Mouse (Mus musculus) hematopoietic multipotent progenitor cell, adult 10-12 weeks (in vitro differentiated cells): ENCODE results near the gene Olfr666. TPM values are rescaled to one million over a fixed set of nuclear protein-coding genes. Genes with fewer than 3 reads are reported as not detected.

ENCODE experiments used
- polyA plus RNA-seq: library from polyadenylated mRNA; stranded (reverse); fragments of >175 nt; gene quantifications from 2 replicates; pipeline ENCODE4 v1.2.3, GENCODE M21; 2012; ENCODE audit warnings: low replicate concordance

The Olfr666 gene
- polyA plus RNA-seq, result not detected in 2 replicates

DNA sequence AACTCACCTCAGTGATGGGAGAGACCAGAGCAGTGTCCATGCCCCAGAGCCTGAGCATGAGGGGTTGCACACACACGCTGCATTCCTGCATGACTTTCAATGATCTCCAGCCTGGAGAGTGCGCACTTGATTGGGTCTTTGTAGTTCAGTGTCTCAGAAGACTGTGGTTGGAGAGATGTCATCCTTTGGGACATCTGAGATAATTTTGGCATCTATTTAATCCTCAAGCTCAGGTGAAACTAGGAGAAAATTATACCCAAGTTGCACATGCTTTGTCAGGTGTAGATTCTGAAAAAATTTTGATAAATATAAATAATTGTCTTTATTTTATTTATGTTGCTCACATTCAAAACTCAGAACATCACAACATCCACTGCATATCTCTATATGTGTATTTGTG, at the start of gene Olfr666:
TSS of gene Olfr666 (minus strand) at position 101 of the 400 bp plus-strand sequence.

DNA sequence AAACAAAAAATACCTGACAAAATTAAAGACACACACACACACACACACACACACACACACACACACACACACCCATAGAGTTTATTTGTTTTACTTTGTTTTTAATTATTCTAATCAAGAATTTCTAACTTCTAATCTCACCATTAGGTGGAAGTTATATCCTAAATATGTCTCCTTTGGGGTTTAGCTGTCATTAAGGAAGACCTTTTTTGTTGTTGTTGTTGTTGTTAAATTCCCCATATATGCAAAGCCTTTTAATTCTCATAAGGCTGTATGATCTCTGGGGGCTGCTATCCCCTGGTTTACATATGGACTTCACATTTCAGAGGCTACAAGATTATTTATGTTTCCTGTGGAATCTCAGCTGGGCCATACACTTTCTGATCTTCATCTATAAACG, 38.2 kb upstream of the Olfr666 start, which contains the start of gene Olfr669:
TSS of gene Olfr669 (plus strand) at position 301 of the 400 bp plus-strand sequence.

DNA sequence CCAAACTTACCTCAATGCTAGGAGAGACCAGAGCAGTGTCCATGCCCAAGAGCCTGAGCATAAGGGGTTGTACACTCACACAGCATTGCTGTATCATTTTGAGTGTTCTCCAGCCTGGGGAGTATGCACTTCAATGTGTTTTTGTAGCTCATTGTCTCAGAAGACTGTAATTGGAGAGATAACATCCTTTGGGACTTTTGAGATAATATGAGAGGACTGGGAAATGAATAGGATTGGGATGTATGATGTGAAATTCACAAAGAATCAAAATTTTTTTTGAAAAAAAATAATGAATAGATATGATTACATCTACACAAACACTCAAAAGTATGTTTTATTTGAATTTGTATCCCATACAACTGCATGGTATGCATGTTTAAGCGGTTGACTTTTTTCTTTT, 32.2 kb upstream of the Olfr666 start, which contains the start of gene Olfr668:
TSS of gene Olfr668 (minus strand) at position 101 of the 400 bp plus-strand sequence.

DNA sequence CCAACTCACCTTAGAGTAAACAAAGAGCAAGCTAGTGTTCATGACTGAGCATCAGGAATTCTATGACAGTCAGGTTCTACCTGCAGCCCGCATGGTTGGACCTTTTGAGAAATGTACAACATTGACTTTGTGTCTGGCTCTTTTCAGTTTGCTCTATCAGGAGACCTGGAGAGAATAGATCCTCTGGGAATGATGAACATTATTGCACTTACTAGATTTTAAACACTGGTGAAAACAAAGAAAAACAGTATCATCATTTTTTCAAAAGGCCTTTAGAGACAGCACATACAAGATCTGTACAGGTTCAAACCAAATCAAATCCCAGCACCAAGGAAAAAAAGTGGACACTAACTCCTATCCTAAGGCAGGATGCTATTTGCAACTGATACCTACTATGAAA, 25.6 kb upstream of the Olfr666 start, which contains the start of gene Olfr667:
TSS of gene Olfr667 (minus strand) at position 101 of the 400 bp plus-strand sequence.

DNA sequence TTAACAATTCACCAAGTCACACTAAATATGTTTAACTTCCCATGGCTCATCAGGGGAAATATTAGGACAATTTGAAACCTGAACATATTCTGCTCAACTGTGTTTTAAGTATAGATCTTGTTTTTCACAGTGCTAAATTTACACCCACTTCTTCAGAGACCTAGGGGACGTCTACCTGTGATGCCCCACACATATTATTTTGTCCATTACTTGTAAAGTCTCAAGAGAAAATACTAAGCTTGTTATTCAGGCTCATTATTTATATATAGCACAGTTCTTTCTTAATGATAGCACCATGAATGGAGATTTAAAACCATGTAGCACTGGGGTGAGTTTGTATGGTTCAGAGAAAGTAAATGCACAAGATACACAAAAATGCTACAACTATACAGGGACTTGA, 18.0 kb downstream of the Olfr666 start, which contains the start of gene Olfr665:
TSS of gene Olfr665 (plus strand) at position 301 of the 400 bp plus-strand sequence.

DNA sequence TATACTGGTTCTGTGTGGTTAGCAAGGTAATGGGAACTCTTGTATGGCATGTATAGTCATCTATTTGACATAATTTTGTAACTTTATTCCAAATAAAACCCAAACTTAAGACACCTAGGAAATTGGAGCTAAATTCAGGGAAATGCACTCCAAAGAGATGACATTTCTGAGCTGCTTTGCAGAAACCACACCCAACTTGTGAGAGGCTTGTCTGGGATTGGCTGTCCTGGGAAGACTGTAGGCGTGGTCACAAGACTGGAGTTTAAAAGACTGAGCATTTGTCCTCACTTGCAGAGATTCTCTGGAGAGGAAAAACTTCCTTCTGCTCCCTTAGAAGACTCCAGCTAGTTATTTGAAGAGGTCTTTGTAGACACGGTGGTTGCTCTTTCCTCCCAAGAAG, 39.0 kb downstream of the Olfr666 start, which contains the start of gene Usp17la:
TSS of gene Usp17la (plus strand) at position 301 of the 400 bp plus-strand sequence.

DNA sequence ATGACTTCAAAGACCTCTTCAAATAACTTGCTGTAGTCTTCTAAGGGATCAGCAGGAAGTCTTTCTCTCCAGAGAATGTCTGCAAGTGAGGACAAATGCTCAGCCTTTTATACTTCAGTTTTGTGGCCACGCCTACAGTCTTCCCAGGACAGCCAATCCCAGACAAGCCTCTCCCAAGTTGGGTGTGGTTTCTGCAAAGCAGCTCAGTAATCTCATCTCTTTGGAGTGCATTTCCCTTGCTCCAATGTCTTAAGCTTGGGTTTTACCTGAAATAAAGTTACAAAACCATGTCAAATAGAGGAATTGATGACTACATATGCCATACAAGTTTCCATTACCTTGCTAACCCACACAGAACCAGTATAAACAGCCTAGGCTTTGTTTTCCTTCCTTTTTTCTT, 53.2 kb downstream of the Olfr666 start, which contains the start of gene Usp17lb:
TSS of gene Usp17lb (minus strand) at position 101 of the 400 bp plus-strand sequence.

Other genes starting within 250 kb of the Olfr666 start
- 0.04 TPM in 1 of 2 replicates, not detected in the other for gene Olfr658, start 248.6 kb downstream of the Olfr666 start, polyA plus RNA-seq
- gene Olfr659, start 229.2 kb downstream of the Olfr666 start, polyA plus RNA-seq, result not detected in 2 replicates
- gene Olfr661, start 209.5 kb downstream of the Olfr666 start, polyA plus RNA-seq, result not detected in 2 replicates
- not detected in 2 replicates for gene Usp17le, start 118.5 kb downstream of the Olfr666 start, polyA plus RNA-seq
- gene Usp17lb, start 53.3 kb downstream of the Olfr666 start, polyA plus RNA-seq, result not detected in 2 replicates
- not detected in 2 replicates for gene Usp17la, start 38.9 kb downstream of the Olfr666 start, polyA plus RNA-seq
- gene Olfr665, start 17.9 kb downstream of the Olfr666 start, polyA plus RNA-seq, result not detected in 2 replicates
- gene Olfr667, start 25.5 kb upstream of the Olfr666 start, polyA plus RNA-seq, result not detected in 2 replicates
- gene Olfr668, start 32.1 kb upstream of the Olfr666 start, polyA plus RNA-seq, result not detected in 2 replicates
- not detected in 2 replicates for gene Olfr669, start 38.3 kb upstream of the Olfr666 start, polyA plus RNA-seq
- gene Olfr670, start 66.7 kb upstream of the Olfr666 start, polyA plus RNA-seq, result not detected in 2 replicates
- gene Olfr671, start 83.2 kb upstream of the Olfr666 start, polyA plus RNA-seq, result not detected in 2 replicates
- not detected in 2 replicates for gene Olfr672, start 106.1 kb upstream of the Olfr666 start, polyA plus RNA-seq
- gene Olfr675, start 132.5 kb upstream of the Olfr666 start, polyA plus RNA-seq, result not detected in 2 replicates
- not detected in 2 replicates for gene Olfr676, start 136.7 kb upstream of the Olfr666 start, polyA plus RNA-seq
- gene Olfr677, start 155.4 kb upstream of the Olfr666 start, polyA plus RNA-seq, result 0.07 TPM in 1 of 2 replicates, not detected in the other
- not detected in 2 replicates for gene Olfr678, start 168.5 kb upstream of the Olfr666 start, polyA plus RNA-seq
- 0.02 TPM in 1 of 2 replicates, not detected in the other for gene Olfr679, start 185.3 kb upstream of the Olfr666 start, polyA plus RNA-seq
- not detected in 2 replicates for gene Olfr680-ps1, start 196.9 kb upstream of the Olfr666 start, polyA plus RNA-seq
- gene Olfr681, start 220.9 kb upstream of the Olfr666 start, polyA plus RNA-seq, result not detected in 2 replicates